Mouse (Mus musculus) spleen, postnatal 36 days (tissue): Measurements from ENCODE around the gene Coq8a.

Experiments
- DNase-seq, 2 experiments: peaks; one replicate each; pipeline ENCODE4 v3.0.0; 2022; ENCODE audit warnings: low spot score in 2 of 2, mixed read lengths in 1 of 2

The Coq8a gene

DNA sequence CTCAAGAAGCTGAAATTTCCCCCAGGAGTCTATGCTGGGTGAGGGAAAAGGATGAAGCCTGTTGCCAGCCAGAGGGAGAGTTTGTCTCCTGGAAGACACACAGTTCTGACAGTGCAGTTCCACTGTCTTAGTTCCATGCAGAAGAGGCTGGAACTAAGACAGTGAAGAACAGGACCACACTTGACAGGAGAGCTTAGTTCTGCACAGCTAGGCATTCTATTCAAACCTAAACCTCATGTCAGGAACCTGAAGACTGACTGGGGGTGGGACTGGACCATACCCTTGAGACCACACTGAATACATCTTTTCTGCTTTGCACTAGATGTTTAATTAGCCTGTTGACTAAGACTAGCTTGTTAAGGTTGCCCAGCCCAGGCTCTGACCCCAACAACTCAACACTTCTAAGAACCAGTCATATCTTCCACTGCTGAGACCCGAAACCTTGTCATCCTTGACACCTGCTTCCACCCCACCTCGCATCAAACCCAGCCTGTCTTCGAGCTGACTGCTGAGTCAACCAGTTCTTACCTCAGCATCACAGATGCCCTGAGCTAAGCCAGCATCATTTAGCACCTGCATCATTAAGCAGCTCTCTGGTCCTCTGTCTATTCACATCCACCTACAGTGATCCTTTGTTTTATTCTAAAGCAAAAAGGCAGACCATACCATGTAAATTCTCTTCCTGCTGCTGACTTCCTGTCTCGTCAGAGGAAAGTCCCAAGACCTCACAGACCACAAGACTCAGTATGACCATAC lies at the start of gene Coq8a:
TSS of gene Coq8a (minus strand) at position 644 of the 756 bp plus-strand sequence.
- peak; percentile 73 to 78 for DNase-seq

DNA sequence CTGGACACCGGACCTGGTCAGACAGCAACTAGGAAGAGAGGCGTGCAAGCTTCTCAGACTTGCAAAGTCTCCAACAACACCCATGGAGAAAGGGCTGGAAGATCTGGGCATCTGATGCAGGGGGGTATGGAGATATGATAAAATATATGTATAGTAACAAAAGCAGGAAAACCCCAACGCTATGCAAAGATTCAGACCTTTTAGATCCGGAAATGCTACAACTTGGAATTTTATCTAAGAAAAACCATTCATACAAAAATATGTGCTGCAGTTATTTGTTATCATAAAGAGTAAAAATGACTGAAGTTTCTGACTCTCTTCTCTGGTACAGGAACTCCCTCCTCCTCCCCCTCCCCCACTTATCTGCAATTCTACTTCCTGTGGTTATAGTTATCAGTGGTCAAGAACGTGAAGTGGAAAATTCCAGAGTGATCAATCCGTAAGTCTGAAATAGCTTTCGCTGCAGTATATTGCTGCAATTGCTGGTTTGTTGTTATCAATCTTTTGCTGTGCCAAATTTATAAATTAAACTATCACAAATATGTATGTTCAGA lies 49.3 kb upstream of the Coq8a start:
- no peak for DNase-seq

DNA sequence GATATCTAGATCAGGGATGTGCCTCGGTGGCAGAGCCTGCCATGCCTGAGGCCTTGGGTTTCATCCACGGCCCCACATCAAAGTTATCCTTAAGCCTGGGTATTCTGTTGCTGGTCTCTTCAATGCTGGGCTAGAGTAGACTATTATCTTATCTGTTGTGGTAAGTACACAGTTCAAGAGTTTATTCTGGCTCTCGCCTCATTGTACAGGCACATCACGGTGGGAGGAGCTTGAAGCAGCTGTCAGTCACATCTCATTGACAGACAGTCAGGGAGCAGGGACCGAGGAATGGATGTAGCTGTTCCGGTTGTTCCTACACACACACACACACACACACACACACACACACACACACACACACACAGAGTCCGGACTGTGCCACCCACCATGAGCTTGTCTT lies 48.5 kb upstream of the Coq8a start:
- DNase-seq: no peak

GRCm38 (mm10) chr1:180245741-180246507 lies 46.5 kb upstream of the Coq8a start:
- no peak for DNase-seq

DNA sequence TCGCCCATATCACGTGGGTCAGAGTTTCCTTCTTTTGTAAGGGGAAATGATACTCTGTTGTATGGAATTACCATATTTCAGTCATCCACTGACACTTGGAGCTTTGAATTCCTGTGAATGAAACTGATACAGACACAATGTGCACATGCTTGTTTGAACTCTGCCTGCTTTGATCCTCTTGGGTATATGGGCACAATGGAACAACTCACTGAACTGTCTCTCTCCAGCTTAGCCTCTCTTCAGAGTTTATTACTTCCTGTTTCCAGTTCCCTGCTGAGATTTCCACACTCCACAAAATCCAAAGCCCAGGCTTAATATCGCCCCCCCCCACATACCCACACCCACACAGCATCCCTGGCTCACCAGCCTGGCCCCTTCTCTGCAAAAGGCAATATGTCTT lies 32.3 kb upstream of the Coq8a start:
- no peak for DNase-seq

DNA sequence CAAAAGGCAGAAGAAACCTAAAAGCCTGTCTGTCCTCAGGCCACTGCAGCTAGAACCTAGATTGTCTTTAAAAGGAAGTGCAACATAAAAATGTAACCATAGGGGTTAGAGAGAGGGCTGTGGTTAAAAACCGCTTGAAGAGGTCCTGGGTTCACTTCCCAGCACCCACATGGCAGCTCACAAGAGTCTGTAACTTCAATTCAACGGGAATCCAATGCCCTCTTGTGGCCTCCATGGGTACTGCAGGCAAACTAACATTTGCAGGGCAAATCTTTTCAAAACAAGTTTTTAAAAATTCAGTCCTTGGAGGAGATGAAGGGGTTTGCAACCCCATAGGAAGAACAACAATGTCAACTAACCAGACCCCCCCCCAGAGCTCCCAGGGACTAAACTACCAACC lies 31.2 kb upstream of the Coq8a start:
- DNase-seq: no peak

- no peak for DNase-seq
These were observed 30.5 kb upstream of the Coq8a start for GRCm38 (mm10) chr1:180229906-180230305.

DNA sequence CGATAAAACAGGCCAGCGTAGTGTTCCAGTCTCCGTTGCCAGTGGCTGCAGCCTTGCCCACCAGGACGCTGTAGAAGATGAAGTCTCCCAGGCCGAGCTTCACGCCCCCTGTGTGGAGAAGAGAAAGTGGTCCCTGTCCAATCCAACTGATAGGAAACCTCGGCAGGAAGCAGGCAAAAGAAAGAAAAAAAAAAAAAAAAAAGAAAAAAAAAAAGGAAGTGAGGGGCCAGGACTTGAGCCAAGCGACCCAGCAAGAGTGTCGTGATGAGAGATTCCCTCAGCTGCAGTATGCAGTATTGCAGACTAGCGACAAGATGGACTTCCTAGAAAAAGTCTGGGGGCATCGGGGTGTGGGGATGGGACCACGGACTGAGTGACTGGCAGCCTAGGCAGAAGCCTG lies 29.5 kb upstream of the Coq8a start:
- no peak for DNase-seq

GRCm38 (mm10) chr1:180226766-180227165 lies 27.4 kb upstream of the Coq8a start:
- DNase-seq: no peak

GRCm38 (mm10) chr1:180226221-180226713 lies 26.9 kb upstream of the Coq8a start:
- peak; percentile 63 to 65 for DNase-seq

DNA sequence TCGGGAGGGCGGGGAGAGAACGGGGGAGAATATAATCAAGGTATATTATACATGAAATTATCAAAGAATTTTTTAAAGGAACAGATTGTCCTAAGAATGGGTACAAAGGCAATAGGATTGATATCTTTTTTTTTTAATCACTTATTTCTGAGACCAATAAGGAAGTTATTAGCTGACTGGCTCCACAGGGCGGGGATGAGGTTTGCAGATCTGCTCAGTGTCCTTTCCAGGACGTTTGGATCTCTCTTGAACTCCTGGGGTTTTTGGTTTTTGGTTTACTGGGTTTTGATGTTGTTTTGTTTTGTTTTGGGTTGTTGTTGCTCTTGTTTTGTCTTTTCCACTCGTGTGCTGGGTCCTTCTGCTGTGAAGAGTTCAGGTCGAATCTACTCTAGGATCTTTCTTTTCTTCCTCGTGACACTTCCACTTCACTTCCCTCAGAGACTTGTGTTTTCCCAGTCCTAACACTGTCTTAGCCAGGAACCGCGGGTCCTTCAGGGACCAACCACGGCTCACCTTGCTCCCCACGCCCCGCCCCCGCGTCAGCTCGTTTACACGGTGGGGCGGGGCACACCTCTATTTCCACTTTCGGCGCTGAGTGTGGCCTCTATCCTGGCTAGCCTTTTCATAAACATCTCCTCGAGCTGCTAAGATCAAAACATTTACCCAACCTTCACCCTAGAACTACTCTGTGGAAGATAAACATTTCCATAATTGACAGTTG lies 26.3 kb upstream of the Coq8a start:
- peak; percentile 71 to 79 for DNase-seq

GRCm38 (mm10) chr1:180222007-180222406 lies 22.6 kb upstream of the Coq8a start:
- DNase-seq: no peak

- DNase-seq: no peak
These were observed 21.6 kb upstream of the Coq8a start for GRCm38 (mm10) chr1:180220791-180221542.

DNA sequence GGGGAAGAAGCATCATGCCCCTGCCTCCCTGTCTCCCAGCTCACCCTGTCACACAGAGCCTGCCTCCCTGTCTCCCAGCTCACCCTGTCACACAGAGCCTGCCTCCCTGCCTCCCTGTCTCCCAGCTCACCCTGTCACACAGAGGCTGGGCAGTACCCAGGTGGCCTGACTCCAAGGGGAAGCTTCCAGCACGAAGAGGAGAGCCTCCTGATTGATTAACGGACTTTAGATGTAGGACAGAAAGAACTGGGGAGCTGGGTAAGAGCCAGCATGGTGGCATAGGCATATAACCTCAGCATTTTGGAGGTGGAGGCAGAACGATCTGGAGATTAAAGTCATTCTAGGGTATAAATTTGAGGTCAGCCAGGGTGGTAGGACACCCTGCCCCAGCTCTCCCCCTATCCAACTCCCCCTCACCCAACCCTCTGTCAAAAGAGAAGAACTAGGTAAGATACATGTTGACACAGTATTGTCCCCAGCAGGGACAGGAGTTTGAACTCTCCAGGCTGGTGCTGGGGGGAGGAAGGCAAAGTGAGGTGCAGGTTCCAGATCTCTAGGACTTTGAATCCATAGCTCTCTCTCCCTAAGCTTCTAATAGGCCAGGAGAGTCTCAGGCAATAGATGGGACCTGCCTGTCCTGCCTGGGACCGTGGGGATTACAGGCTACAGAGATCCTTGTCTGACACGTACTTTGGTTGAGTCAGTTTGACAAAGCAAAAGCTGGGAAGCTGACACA lies 17.3 kb upstream of the Coq8a start:
- no peak for DNase-seq

DNA sequence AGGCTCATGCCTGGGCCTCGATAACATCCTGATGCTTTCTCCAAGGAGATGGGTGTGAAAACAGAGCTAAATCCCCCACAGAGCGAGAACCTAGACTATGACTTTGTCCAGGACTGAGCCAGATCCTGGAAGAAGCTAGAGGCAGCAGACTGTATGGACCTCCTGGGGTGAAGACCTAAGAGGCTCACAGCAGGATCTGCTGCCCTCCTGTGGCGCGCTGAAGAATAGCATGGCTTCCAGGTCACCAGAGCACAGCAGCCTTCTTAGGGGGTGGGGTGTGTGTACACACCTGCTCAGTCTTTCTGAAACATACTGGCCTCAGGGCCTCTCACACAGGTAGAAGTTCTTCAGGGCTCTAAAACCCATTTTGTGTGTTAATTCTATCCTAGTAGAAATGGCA lies 15.6 kb upstream of the Coq8a start:
- DNase-seq: peak; percentile 69

DNA sequence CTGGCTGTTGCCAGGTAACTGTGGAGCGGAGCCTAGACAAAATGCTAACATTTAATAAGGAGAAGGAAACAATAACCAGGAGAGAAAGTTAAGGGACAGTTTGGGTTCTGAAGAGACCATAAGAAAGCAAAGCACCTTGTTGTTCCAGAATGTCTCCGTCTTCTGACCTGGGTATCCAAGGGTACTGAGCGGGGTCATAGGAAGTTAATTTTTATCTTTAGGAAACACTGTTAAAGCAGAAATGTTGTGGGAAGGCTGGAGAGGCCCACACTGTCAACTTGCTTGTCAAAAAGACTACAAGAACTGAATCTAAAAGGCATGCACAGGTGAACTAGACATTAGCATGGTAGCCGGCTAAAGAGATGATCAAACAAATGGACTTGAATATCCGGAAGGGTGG lies 13.5 kb upstream of the Coq8a start:
- no peak for DNase-seq

DNA sequence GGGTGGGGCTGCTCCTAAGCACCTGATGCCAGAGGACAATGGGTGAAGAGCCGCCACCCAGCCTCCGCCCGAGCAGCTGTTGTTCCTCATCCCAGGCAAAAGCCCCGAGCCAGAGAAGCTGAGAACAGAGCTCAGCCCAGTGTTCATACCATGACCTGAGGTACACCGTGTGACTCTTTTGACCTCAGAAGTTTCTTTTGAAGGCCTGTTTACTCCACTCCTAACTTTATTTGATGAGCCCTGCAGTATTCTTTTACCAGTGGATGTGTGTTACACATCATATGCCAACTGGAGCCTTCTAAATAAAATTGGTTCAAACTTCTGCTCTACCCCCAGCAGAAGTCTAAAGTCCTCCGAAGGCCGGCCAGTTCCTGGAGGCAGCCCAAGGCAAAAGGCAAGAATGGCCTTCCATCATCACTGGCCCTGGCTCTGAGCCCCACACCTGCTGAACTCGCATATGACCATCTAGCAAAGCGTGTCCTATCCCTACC lies 11.4 kb upstream of the Coq8a start:
- DNase-seq: no peak

DNA sequence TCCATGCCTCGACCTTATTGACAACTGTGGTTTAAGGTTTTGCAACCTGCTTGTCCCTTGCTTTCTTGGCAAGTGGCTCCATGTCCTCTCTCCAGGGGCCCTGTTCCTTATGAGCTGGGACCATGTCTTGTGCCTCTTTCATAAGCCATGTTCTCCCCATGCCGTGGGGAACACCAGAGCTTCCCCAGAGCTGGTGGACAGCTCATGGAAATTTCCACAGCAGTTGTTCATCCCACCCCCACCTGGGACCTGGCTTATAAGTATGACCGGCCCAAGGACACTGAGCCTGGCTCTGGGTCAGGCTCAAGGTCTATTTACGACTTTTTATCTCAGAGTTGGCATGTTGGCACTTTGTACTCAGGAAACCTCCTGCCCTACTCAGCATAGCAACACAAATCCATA lies 10.6 kb upstream of the Coq8a start:
- no peak for DNase-seq

DNA sequence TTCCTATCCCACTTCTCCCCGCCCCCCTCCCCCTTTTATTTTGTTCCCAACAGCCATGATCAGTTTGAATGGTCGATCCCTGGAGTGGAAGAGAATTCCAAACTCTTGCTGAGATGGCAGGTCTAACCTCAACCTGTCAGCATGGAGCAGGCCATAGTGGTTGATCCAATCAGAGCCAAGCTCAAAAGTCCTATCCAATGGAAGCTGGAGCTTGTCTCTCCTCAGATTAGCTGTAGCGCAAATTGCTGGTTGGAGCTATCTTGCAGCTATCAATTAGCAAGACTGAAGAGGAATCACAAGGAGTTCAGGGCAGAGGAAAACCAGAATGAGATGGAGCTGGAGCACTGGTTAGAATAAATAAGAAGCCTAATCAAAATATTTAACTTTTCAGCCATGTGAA lies 9.0 kb upstream of the Coq8a start:
- no peak for DNase-seq

DNA sequence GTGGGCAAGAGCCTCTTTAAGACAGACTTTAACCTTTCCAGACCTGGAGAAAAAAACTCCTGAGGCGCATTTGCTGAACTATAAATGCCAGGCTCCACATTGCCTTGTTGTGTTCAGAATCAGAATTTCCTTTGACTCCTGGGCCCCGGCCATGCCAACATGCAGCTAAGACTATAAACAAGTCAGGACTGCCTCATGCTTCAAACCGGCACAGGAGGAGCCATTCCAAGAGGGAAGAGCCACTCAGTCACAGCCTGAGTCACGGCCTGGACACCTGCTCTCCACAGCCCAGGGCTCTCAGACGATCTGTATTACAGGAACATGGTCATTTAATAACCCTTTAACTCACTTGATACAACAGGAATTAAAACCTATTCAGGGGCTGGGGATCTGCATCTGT lies 1.3 kb upstream of the Coq8a start:
- no peak for DNase-seq

DNA sequence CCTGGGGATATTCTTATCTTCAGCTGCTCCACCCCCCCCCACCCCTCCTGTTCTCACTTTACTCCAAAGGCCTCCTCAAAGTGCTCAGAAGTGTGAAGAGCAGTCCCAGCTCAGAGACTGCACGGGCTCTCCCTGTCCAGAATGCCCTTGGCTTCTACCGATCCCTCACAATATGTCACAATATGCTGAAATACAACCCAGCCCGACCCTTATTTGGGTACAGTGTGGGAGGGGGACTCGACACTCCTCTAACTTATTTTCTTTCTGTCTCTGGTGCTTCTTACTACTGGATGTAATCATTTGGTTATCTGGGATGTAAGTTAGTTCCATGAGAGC lies 281 bp upstream of the Coq8a start:
- DNase-seq: no peak
